Mouse (Mus musculus) spleen, postnatal 4 days (tissue): ENCODE data around the gene Imp3.
A peak's percentile ranks its signal among the peaks of the same experiment; 100 is the strongest.
"Not testable (repeated sequence)": the region's sequence is repeated elsewhere in the genome, so short reads cannot be mapped to it uniquely, and the experiment has no call there.

Source experiments
- DNase-seq, 2 experiments: peaks; one replicate each; pipeline ENCODE4 v3.0.0; 2022; ENCODE audit warnings: low spot score in 2 of 2

The Imp3 gene

DNA sequence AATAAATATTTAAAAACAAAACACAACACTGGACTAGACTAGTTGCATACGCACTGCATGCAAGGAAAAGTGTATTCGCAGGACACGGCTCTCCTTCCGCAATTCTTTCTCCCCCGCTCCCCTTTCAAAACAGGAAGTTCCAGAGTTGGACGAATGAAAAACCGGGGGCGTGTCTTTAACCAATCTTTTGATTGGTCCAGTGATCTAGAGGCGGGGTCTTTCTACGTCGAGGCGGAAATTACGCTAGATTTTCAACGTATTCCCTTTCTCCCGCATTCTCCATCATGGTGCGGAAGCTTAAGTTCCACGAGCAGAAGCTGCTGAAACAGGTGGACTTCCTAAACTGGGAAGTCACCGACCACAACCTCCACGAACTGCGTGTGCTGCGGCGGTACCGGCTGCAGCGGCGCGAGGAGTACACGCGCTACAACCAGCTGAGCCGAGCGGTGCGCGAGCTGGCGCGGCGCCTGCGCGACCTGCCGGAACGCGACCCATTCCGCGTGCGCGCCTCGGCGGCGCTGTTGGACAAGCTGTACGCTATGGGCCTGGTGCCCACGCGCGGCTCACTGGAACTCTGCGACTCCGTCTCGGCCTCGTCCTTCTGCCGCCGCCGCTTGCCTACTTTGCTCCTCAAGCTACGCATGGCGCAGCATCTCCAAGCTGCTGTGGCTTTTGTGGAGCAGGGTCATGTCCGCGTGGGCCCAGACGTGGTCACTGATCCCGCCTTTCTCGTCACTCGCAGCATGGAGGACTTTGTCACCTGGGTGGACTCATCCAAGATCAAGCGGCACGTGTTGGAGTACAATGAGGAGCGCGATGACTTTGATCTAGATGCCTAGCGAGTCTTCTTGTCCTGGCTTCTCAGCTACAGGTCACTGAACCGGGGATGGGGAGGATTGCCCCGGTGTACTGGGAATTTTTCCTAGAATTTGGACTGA, at the start of gene Imp3:
Imp3 (plus strand) TSS at position 253 of the 938 bp plus-strand sequence.
- peak; percentile 88 for DNase-seq

DNA sequence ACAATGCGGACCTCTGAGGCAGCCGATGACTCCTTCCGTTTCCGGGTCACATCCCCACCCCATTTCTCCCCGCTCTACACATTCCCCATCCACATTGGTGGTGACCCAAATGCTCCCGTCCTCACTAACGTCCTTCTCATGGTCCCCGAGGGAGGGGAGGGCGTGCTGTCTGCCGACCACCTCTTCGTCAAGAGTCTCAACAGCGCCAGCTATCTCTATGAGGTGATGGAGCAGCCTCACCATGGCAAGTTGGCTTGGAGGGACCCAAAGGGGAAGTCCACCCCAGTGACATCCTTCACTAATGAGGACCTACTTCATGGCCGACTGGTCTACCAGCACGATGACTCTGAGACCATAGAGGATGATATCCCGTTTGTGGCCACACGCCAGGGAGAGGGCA, 49.7 kb upstream of the Imp3 start:
- DNase-seq, result no peak

DNA sequence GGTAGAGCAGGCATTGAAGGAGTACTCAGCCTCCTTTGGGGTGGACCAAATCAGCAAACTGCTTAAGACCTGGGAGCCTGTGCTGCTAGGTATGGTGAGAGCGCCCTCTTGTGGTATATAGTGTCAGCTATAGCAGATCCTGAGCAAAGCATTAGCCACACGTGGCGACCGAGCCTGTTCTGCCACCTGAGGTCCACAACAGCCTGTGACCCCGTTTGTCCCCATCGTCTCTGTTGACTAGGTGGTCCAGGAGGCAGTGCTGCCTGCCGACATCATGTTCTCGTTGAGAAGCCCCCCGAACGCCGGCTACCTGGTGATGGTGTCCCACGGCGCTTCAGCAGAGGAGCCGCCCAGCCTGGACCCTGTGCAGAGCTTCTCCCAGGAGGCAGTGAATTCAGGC, 47.5 kb upstream of the Imp3 start:
- peak; percentile 54 to 80 for DNase-seq

DNA sequence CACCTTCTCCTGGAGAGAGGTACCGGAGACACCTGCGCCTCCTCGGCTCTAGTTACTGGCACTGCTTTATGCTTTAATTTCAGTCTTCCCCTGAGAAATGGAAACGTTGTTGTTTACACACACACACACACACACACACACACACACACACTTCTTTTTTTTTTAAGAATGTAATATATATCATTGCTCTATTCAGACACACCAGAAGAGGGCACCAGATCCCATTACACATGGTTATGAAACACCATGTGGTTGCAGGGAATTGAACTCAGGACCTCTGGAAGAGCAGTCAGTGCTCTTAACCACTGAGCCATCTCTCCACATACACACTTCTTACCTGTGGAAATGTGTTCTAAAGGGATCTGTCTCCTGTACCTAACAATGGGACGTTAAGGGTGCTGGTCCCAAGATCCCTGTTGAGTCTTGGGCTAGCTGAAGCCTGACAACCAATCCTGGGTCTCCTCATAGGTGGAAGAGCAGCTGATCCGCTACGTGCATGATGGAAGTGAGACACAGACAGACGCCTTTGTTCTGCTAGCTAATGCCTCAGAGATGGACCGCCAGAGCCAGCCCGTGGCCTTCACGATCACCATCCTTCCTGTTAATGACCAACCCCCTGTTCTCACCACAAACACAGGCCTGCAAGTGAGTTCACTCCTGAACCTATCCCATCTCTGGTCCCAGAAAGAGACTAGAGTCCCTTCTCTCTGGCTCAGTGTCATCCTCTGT, 46.6 kb upstream of the Imp3 start:
- DNase-seq, result no peak

DNA sequence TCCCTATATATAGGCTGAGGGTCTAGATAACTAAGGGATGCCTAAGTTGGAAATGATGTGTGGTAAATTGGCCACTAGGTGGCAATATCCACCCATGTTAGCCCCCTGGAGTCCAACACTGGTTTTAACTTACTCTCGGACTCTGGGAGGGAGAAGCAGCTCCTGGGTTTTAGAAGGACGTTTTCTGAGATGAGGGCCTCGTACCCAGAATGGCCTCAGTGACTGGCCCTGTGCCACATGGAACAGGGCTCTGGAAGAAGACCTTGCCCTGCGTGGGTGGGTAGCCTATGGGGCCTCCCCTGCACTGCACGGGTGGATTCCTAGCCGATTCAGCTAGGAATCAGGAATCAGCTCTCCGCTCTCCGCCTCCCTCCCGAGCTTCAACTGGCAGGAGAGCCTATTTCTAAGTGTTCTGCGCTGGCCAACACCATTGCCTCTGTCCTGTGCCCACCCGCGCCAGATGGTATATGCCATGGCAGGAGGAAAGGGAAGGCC, 45.7 kb upstream of the Imp3 start:
- DNase-seq, result peak in 1 of 2 experiments; percentile 49

DNA sequence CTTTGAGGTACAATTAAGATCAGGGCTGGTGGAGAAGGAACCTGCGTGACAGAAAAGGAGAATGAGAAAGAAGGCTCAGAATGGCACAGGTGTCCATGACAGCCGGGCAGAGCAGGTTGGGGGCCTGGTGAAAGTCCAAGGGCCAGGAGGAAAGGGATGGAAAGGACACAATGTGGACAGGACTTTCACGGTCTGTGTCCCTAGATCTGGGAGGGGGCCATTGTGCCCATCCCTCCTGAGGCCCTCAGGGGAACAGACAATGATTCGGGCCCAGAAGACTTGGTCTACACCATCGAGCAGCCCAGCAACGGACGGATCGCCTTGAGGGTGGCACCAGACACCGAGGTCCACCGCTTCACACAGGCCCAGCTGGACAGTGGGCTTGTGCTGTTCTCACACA, 45.2 kb upstream of the Imp3 start:
- no peak for DNase-seq

DNA sequence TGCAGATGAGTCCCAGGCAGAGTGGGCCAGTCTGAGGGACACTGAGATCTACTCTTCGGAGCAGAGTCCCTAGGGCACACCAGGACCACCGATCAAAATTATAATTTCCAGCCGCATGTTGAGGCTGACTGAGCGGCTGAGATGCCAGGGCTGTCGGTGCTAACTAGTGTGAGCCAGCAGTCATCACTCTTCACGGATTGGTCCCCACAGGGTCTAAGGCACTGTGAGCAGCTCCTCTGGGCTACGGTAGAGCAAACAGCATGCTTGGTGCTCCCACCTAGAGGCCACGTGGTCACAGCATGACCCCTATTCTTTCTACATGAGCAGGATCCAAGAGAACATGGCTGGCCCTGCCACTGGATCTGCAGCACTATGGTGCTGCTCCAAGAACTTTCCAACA, 44.0 kb upstream of the Imp3 start:
- DNase-seq, result no peak

DNA sequence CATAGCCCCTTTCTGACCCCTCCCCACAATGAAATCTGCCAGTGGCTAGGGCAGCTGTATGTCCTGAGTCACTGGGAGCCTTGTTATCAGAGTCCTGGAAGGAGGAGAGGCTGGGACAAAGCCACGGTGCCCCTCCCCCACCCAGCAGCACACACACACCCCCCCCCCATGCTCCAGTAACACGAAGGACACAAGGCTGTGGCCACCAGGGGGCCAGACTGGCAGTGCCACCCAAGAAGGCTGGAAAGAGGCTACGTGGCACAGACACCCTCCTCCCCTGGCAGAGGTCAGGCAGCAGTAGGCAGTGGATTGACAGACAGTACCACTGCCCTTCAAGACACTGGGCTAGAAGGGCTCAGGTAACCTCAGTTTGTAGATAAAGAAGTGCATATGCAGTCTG, 43.3 kb upstream of the Imp3 start:
- no peak for DNase-seq

DNA sequence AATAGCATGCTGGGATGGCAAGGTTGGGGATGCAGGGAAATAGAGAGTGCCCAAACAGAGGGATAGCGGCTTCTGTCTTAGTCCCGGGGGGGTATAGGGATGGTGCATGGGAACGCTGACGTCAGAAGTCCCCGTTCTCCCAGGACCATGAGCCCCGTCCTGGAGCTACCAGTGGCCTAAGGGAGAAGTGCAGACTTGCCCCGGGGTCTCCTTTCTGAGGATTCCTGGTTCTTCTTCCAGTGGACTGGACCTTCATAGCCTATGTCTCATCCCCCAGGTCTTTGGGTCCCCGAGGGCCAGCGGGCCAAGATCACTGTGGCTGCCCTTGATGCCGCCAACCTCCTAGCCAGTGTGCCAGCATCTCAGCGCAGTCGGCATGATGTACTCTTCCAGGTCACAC, 40.5 kb upstream of the Imp3 start:
- DNase-seq, result no peak

DNA sequence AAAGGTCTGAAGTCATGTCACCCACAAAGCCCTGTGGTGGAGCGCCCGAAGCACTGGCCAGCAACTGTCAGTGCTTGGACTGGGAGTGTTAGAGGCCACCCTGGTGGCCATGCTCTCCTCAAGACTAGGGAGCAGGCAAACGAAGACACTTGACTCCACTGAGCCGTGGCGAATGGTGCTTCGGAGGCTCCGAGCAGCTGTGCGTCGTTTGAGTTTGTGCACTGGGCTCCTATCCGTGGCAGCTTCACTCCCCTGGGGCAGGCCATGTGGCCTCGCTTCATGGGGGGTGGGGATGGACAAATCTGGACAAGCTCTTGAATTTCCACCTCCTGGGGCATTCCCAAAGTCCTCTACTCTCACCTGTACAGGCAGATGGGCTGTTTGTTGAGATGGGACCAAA, 37.9 kb upstream of the Imp3 start:
- DNase-seq, result peak in 1 of 2 experiments; percentile 24

DNA sequence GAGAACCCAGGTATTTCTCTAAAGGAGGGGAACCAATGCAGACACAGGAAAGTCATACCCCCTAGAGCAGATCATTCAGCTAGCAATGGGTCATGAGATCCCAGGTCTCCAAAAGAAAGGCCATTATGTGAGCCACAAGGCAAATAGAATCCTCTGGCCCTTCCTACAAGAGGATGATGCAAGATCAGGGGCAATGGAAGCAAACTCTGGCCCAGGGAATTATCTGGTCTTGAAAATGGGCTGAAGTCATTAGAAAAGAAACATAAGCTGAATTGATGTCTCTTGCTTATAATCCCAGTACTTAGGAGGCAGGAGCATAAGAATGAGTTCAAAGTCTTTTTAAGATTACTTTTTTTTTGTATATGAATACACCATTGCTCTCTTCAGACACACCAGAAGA, 37.2 kb upstream of the Imp3 start:
- no peak for DNase-seq

DNA sequence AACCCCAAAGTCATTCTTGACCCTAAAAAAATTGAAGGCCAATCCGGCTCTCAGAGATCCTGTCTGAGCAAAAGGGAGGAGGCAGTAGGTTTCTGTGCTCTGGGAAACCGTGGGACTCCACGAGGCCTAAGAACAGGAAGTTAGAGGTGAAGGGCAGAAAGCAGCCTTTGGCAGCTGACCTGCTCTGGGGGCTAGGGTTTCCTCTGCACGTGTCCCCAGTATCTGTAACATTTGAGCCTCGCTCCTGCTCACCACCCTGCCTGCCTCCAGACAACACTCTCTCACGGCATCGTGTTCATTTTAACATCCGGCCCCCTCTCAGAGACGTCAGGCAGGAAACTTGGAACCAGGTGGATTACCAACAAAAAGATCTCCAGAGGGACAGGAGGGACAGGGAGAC, 36.7 kb upstream of the Imp3 start:
- no peak for DNase-seq

DNA sequence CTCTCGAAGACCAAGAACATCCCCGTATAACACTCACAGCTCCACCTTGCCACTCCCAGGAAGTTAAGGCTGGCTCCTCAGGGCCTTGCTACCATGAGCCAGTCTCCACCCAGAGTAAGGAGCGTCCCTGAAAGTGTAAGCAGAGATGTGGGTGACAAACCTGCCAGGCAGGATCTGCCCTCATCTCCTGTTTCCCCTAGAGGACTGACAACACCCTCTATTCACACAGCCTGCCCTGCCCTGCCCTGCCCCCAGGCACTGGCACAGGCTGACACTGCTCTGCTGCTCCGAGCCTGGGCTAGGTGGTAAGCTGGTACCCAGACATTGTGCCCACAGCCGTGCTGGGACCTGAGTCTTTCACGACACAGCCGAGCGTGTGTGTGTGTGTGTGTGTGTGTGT, 36.1 kb upstream of the Imp3 start:
- DNase-seq, result no peak

DNA sequence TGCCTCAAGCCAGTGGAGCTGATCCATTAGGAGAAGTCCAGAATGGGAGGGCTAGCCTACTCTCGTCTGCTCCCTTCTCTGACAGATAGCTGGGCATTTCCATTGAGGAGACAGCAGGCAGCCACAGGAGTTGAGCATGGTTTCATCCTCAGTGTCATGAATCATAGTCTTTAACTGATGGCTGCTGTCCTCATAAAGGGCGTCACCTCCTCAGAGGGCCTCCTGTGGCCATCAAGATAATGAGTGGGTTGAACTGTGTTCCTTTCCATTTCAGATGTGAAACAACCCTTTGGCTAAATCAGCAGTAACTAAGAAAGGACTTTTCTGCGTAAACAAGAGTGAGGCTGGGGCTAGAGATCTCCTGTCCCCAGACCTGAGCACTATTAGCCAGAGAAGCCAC, 33.6 kb upstream of the Imp3 start:
- DNase-seq, result no peak

DNA sequence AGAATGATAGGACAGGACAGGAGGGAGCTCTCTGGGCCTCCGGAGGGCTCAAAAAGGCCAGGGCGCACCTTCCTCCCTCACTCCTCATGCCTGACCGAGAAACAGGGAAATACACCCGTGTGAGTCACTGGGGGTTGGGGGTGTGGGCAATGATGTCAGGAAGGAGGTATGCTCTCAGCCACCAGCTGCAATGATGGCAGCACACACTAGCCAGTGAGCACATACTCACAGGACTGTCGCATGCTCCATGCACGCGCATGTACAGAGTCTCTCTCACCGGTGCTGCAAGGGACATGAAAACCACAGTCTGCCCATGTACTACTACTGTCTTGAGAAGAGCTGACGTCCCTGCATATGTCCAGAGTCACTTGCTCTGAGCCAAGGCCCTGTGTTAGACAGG, 29.7 kb upstream of the Imp3 start:
- no peak for DNase-seq

DNA sequence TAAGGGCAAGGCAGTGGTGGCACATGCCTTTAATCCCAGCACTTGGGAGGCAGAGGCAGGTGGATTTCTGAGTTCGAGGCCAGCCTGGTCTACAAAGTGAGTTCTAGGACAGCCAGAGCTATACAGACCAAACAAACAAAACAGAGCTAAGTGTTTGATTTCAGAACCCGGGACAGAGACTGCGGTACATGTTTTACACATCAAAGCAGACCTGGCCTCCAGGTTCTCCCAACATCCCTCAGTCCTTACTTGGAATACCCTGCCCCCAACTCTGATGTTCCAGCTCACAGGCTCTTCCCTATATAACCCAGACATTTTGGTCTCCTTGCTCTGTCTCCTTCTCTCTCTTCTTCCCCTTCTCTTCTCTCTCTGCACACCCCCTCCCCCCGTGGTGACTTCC, 27.3 kb upstream of the Imp3 start:
- not testable (repeated sequence) for DNase-seq

DNA sequence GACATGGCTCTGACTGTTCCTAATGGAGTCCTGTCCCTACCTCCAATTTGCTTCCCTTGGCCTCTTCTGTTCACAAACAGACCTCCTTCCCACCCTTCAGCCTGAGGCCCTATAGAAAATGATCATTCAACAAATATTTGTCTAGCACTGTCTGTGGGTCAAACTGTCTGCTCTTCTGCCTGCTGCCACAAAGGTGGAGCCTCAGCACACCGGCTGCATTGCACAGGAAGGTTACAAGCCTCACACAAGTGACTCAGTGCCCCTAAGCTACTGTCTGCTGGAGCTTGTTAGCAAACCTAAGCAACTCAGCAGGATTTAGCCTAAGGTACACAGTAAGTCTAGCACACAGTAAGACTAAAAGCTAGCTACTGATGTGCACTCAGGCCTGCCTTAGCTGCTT, 26.3 kb upstream of the Imp3 start:
- no peak for DNase-seq

DNA sequence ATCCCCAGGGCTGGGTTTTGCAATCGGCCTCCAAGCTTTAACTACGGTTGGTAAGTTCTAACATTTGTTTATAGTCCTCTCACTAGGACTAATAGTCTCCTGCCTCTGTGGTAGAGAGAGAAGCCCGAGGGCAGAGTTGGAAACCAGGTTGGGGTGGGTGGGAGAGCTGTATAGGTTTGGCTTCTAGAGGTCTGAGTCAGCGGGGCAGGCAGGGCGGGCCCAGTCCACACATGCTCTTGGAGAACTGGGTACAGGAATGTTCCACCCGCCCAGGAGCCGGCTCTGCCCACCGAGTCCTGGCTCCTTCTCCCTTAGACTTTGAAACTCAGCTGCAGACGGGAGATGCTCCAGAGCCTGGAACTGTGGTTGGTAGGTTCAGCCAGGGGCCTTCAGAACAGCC, 23.3 kb upstream of the Imp3 start:
- no peak for DNase-seq

DNA sequence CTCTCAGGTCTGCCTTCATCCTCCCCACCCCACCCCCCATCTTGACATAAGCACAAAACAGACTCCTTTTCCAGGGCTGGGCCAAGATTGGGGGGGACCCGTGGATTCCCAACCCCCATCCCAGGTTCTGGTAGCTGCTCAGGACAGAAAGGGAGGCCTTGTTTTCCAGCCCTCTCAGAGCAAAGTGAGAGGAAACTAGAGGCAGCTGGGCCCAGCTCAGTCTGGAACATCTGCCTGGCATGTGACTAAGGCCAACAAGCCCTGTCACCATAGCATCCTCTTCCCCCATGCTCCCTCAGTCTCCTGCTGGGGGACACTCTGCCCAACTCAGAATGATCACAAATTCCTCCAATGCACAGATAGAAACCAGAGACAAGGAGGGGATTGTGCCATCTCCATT, 22.2 kb upstream of the Imp3 start:
- DNase-seq, result no peak

DNA sequence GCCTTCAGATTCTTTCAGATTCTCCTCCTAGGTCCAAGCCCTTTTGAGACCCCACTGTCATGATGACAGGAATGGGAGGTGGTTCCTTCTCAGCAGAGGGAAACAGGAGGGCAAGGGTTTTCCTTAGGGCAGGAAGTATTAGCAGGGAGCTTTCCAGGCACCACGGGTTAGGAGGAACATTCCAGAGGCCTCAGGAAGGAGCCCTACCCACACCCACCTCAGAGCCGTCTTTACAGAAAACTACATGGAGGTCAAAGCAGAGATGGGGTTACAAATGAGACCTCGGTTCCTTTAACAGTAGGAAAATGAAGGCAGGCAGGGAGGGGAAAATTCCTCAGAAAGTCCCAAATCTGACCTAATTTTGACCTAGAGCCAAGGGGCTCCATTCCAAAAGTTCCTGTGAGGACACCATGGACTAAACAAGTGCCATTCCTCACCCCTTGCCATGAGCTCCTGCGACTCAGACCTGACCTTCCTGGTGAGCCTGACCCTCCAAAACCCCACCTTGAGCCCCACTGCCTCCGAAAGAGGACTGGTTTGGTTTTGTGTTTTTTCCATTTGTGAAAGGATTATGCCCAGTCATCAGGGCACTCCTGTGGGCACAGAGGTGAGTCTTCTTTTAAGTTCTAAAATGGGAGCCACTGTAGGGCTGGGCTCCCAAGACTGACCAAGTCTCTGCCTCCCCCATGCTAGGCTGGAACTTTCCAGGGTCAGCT, 21.4 kb upstream of the Imp3 start:
- no peak for DNase-seq

DNA sequence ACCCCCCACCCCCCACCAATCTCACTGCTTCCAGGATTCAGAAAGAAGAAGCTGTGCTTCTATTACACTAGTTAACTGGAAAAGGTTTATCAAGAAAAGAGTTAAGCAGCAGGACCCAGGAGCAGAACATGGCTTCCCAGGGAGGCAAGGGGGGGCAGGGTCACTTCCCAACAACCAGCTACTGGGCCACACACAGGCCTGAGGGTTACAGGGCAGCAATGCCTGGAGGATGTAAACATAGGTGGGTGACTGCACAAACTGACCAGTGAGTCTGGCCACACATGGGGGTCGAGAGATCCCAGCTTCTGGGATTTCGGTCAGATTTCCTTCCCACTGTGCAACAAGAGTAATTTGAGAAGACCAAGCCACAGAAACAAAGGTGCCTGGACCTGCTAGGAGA, 20.1 kb upstream of the Imp3 start:
- no peak for DNase-seq

DNA sequence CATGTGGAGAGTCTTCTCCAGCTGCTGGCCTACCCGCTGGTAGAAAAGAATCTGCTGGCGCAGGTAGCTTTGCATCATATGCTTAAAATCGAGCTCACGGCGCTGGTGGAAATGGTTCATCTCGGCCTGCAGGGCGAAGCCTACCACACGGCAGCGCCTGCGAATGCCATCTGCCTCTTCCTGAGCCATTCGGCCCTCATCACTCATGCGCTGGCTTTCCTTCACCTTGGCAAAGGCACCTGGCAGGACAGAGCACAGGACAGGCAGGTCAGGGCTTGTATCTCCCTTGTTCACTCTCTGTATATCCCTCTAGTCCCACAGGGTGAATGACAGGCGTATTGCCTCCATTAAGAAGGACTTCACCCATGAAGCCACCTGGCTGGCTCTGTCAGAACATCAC, 18.8 kb upstream of the Imp3 start:
- no peak for DNase-seq
